In the genomic region with DNA sequence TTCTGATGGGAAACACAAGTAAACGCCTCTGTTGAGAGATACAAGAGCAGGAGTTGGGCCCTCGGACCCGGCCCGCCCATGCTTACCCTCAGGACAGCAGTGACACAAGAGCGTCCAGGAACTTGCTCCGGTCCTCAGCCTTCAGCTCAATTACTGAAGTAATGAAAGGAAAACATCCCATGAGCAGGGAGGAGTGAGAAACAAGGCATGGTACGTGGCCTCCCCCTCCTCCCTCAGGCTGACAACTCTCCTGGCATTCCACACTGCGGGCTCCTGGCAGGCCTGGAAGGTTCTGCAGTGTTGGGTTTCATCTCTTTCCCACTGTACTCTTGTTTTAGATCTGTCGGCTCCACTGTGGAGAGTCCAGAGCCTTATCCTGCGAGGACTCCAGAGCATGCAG, we compare ENCODE assay signal across 29 mouse cellular contexts. TPM values are rescaled to one million over a fixed set of nuclear protein-coding genes. Genes with fewer than 3 reads are reported as not detected.
DNase-seq lines count a peak whose midpoint lies in the region; ATAC-seq and TF ChIP-seq lines count a peak whose summit lies in the region.
"Had no signal": no experiment of that assay in that cellular context is flagged by ENCODE, and none has a peak within 500 bp of the region (broad histone marks: within the 10 kb centered on the region; RNA-seq: fewer than 3 reads in every experiment).

No protein-coding gene starts in this region.

- no peak overlapping the region for H3K9ac ChIP-seq in forebrain, embryonic 11.5 days (ENCODE audit: low read length)
- no peak overlapping the region for H3K9ac ChIP-seq in kidney, embryonic 16.5 days (replicated peaks; ENCODE audit: low read length)
- H3K9ac ChIP-seq: embryonic facial prominence, embryonic 13.5 days; forebrain, postnatal 0 days; hindbrain, embryonic 13.5 days had no signal

- 91% methylated on average over 10 of the region's 10 CpGs for WGBS in forebrain, embryonic 11.5 days
- 85% methylated on average over 10 of the region's 10 CpGs for WGBS in forebrain, embryonic 10.5 days
- WGBS in kidney, adult 2 months: 80% methylated on average over 10 of the region's 10 CpGs
- WGBS in kidney, embryonic 16.5 days: 45% methylated on average over 10 of the region's 10 CpGs

- H3K9me3 ChIP-seq in forebrain, embryonic 11.5 days (ENCODE audit: control insufficient read depth, low read length): no peaks in the 10 kb centered on the region
- H3K9me3 ChIP-seq in forebrain, embryonic 10.5 days: no peaks in the 10 kb centered on the region
- no peaks in the 10 kb centered on the region for H3K9me3 ChIP-seq in kidney, embryonic 16.5 days (ENCODE audit: low read length)
- H3K9me3 ChIP-seq: embryonic facial prominence, embryonic 10.5 days; embryonic facial prominence, embryonic 13.5 days; hindbrain, embryonic 10.5 days; hindbrain, embryonic 13.5 days had no signal

- TF ChIP-seq POLR2A in kidney, adult 2 months (IDR thresholded peaks at IDR 0.05; ENCODE audit: low read depth, low read length): no peak

- no peak overlapping the region for H3K4me3 ChIP-seq in forebrain, embryonic 11.5 days (ENCODE audit: low read depth, low read length)
- no peak overlapping the region for H3K4me3 ChIP-seq in forebrain, embryonic 10.5 days
- no peak overlapping the region for H3K4me3 ChIP-seq in kidney, adult 2 months (ENCODE audit: insufficient read depth, low read depth, low read length)
- no peak overlapping the region for H3K4me3 ChIP-seq in kidney, embryonic 16.5 days (ENCODE audit: low read length)
- H3K4me3 ChIP-seq: embryonic facial prominence, embryonic 10.5 days; embryonic facial prominence, embryonic 13.5 days; erythroblast, embryonic 14.5 days; hindbrain, embryonic 10.5 days; hindbrain, embryonic 13.5 days had no signal

- ATAC-seq in forebrain, embryonic 11.5 days (replicated peaks; ENCODE audit: low FRiP score): no peak
- peak; percentile 75 for ATAC-seq in kidney, embryonic 16.5 days (ENCODE audit: low FRiP score, low TSS enrichment)
- ATAC-seq: activated CD4-positive, CD25-positive, alpha-beta regulatory T cell, adult 4 months; forebrain, embryonic 14.5 days; forebrain, postnatal 0 days; hindbrain, embryonic 16.5 days had no signal

- H3K27ac ChIP-seq in forebrain, embryonic 11.5 days (ENCODE audit: low read depth, low read length): no peak overlapping the region
- H3K27ac ChIP-seq in forebrain, embryonic 10.5 days: no peak overlapping the region
- no peak overlapping the region for H3K27ac ChIP-seq in kidney, adult 2 months (ENCODE audit: insufficient read depth, low read depth, low read length)
- peak overlapping the region; percentile 64 for H3K27ac ChIP-seq in kidney, embryonic 16.5 days (ENCODE audit: low read length)
- H3K27ac ChIP-seq: embryonic facial prominence, embryonic 10.5 days; embryonic facial prominence, embryonic 13.5 days; hindbrain, embryonic 10.5 days; hindbrain, embryonic 13.5 days had no signal

- H3K4me2 ChIP-seq in forebrain, embryonic 11.5 days (ENCODE audit: low read depth, low read length, severe bottlenecking): no peak overlapping the region
- H3K4me2 ChIP-seq in kidney, embryonic 16.5 days (replicated peaks; ENCODE audit: low read depth, low read length): no peak overlapping the region
- H3K4me2 ChIP-seq: embryonic facial prominence, embryonic 13.5 days; heart, embryonic 11.5 days; hindbrain, embryonic 13.5 days had no signal

- no peak for TF ChIP-seq CTCF in kidney, adult 2 months (conservative IDR thresholded peaks at IDR 0.05; ENCODE audit: insufficient read depth, insufficient read length, low read depth, low read length)

- H3K27me3 ChIP-seq in forebrain, embryonic 11.5 days (ENCODE audit: control insufficient read depth, insufficient read depth, low read length): peaks cover 24% of the 10 kb centered on the region
- H3K27me3 ChIP-seq in forebrain, embryonic 10.5 days (ENCODE audit: poor library complexity, severe bottlenecking): peaks cover 33% of the 10 kb centered on the region
- no peaks in the 10 kb centered on the region for H3K27me3 ChIP-seq in kidney, adult 2 months (replicated peaks; ENCODE audit: control insufficient read depth, insufficient read depth, low read length)
- H3K27me3 ChIP-seq in kidney, embryonic 16.5 days (ENCODE audit: insufficient read depth, low read length): peaks cover 24% of the 10 kb centered on the region

- peak; percentile 45 for DNase-seq in forebrain, embryonic 11.5 days (ENCODE audit: low spot score)
- no peak for DNase-seq in forebrain, embryonic 10.5 days (ENCODE audit: extremely low spot score, low spot score)
- peak; percentile 11 for DNase-seq in kidney, adult 2 months
- DNase-seq in kidney, adult 8-10 months: no peak
- DNase-seq in kidney, adult 18-20 months: no peak
- DNase-seq: adrenal gland, adult 8-10 months; adrenal gland, postnatal 25 days; cerebellum, adult 11-12 months; cerebellum, adult 8-10 months; cerebellum, postnatal 10 days; cerebellum, postnatal 36 days; embryo, embryonic 11 days; forebrain, postnatal 0 days; gastrocnemius, postnatal 36 days; heart, postnatal 36 days had no signal

- H3K4me1 ChIP-seq in forebrain, embryonic 11.5 days (replicated peaks; ENCODE audit: control insufficient read depth, insufficient read depth, low read length): peaks cover 5% of the 10 kb centered on the region; the same call in 1 of the 2 replicates
- peaks cover 14% of the 10 kb centered on the region for H3K4me1 ChIP-seq in forebrain, embryonic 10.5 days
- H3K4me1 ChIP-seq in kidney, adult 2 months (ENCODE audit: control insufficient read depth, insufficient read depth, low read length): no peaks in the 10 kb centered on the region
- H3K4me1 ChIP-seq in kidney, embryonic 16.5 days (ENCODE audit: insufficient read depth, low read length): peaks cover 16% of the 10 kb centered on the region

- H3K36me3 ChIP-seq in forebrain, embryonic 11.5 days (ENCODE audit: control insufficient read depth, insufficient read depth, low read length): peaks cover 3% of the 10 kb centered on the region; the same call in 1 of the 2 replicates
- peaks cover 71% of the 10 kb centered on the region for H3K36me3 ChIP-seq in forebrain, embryonic 10.5 days (replicated peaks)
- no peaks in the 10 kb centered on the region for H3K36me3 ChIP-seq in kidney, adult 2 months (ENCODE audit: control insufficient read depth, insufficient read depth, low read length)
- H3K36me3 ChIP-seq in kidney, embryonic 16.5 days (ENCODE audit: insufficient read depth, low read length): peaks cover 35% of the 10 kb centered on the region

RNA-seq across cellular contexts. Expression of a gene that starts 5.2 kb away (rescaled TPM):
- polyA plus RNA-seq in forebrain, embryonic 11.5 days (2014; fragmentation: Nextera tagmentation; extraction: Ambion mirVana): 21.1 and 25.8 TPM in 2 replicates
- 23.3 and 25.5 TPM in 2 replicates for polyA plus RNA-seq in forebrain, embryonic 10.5 days (2016; fragmentation: Nextera tagmentation; extraction: Ambion mirVana)
- 28.1 and 33.6 TPM in 2 replicates for polyA plus RNA-seq in kidney, adult 2 months (2012; rRNA removed)
- 113 and 128 TPM in 2 replicates for polyA plus RNA-seq in kidney, embryonic 16.5 days (2015; fragmentation: Nextera tagmentation; extraction: Ambion mirVana)
- polyA plus RNA-seq: activated CD4-positive, CD25-positive, alpha-beta regulatory T cell, adult 4 months had no signal

RNA-seq across cellular contexts. Expression of a gene that starts 29.8 kb away (rescaled TPM):
- 87.5 and 102 TPM in 2 replicates for polyA plus RNA-seq in forebrain, embryonic 11.5 days (2014; fragmentation: Nextera tagmentation; extraction: Ambion mirVana)
- 94.5 and 101 TPM in 2 replicates for polyA plus RNA-seq in forebrain, embryonic 10.5 days (2016; fragmentation: Nextera tagmentation; extraction: Ambion mirVana)
- 29.3 and 32.3 TPM in 2 replicates for polyA plus RNA-seq in kidney, adult 2 months (2012; rRNA removed)
- 83.0 and 89.8 TPM in 2 replicates for polyA plus RNA-seq in kidney, embryonic 16.5 days (2015; fragmentation: Nextera tagmentation; extraction: Ambion mirVana)

RNA-seq across cellular contexts. Expression of a gene that starts 30.0 kb away (rescaled TPM):
- polyA plus RNA-seq in forebrain, embryonic 11.5 days (2014; fragmentation: Nextera tagmentation; extraction: Ambion mirVana): 75.8 and 82.0 TPM in 2 replicates
- polyA plus RNA-seq in forebrain, embryonic 10.5 days (2016; fragmentation: Nextera tagmentation; extraction: Ambion mirVana): 83.9 and 85.3 TPM in 2 replicates
- polyA plus RNA-seq in kidney, adult 2 months (2012; rRNA removed): 2.2 and 3.6 TPM in 2 replicates
- polyA plus RNA-seq in kidney, embryonic 16.5 days (2015; fragmentation: Nextera tagmentation; extraction: Ambion mirVana): 52.1 and 53.1 TPM in 2 replicates

RNA-seq across cellular contexts. Expression of a gene that starts 54.6 kb away (rescaled TPM):
- 23.9 and 28.2 TPM in 2 replicates for polyA plus RNA-seq in forebrain, embryonic 11.5 days (2014; fragmentation: Nextera tagmentation; extraction: Ambion mirVana)
- polyA plus RNA-seq in forebrain, embryonic 10.5 days (2016; fragmentation: Nextera tagmentation; extraction: Ambion mirVana): 29.7 and 31.3 TPM in 2 replicates
- 52.5 and 56.0 TPM in 2 replicates for polyA plus RNA-seq in kidney, adult 2 months (2012; rRNA removed)
- 50.5 and 51.9 TPM in 2 replicates for polyA plus RNA-seq in kidney, embryonic 16.5 days (2015; fragmentation: Nextera tagmentation; extraction: Ambion mirVana)

RNA-seq across cellular contexts. Expression of a gene that starts 54.6 kb away (rescaled TPM):
- polyA plus RNA-seq in forebrain, embryonic 11.5 days (2014; fragmentation: Nextera tagmentation; extraction: Ambion mirVana): not detected in 2 replicates
- polyA plus RNA-seq in forebrain, embryonic 10.5 days (2016; fragmentation: Nextera tagmentation; extraction: Ambion mirVana): not detected in 2 replicates
- polyA plus RNA-seq in kidney, adult 2 months (2012; rRNA removed): 0.27 TPM in 1 of 2 replicates, not detected in the other
- polyA plus RNA-seq in kidney, embryonic 16.5 days (2015; fragmentation: Nextera tagmentation; extraction: Ambion mirVana): not detected in 2 replicates
- polyA plus RNA-seq: activated CD4-positive, CD25-positive, alpha-beta regulatory T cell, adult 4 months; cortical plate, adult 2 months; embryonic facial prominence, embryonic 10.5 days; embryonic facial prominence, embryonic 13.5 days; erythroblast, embryonic 14.5 days; forebrain, embryonic 14.5 days; forebrain, postnatal 0 days; frontal cortex, adult 2 months; heart, embryonic 11.5 days; heart, embryonic 14.5 days; heart, postnatal 0 days; hindbrain, embryonic 10.5 days; hindbrain, embryonic 13.5 days; hindbrain, embryonic 16.5 days had no signal

Comparison
In these comparisons a context has a peak if more than half of its experiments do, and no peak if none do; other contexts are left out.
1. DNase-seq: peak in forebrain, embryonic 11.5 days (single experiment) and kidney, adult 2 months (single experiment); none in forebrain, embryonic 10.5 days (single experiment), kidney, adult 8-10 months (0 of 2) and kidney, adult 18-20 months (single experiment).
2. RNA of a gene that starts 30.0 kb away (polyA plus RNA-seq): 83.9 to 85.3 TPM in forebrain, embryonic 10.5 days, 75.8 to 82.0 TPM in forebrain, embryonic 11.5 days and 52.1 to 53.1 TPM in kidney, embryonic 16.5 days; 2.2 to 3.6 TPM in kidney, adult 2 months; every median in the first group is over 10 times any median in the second.